Mouse (Mus musculus): ENCODE measurements around the gene Pdlim1. TPM values are rescaled to one million over a fixed set of nuclear protein-coding genes. Genes with fewer than 3 reads are reported as not detected.

Pdlim1 gene
- polyA plus RNA-seq, 1 experiment from 2014 or later, result 80.4 TPM

GRCm38 (mm10) chr19:40183600-40183999 is 88.0 kb downstream of the Pdlim1 start:
- DNase-seq, result no peak
- no peak overlapping the region for H3K4me3 ChIP-seq (ENCODE audit: low read depth, low read length)
- 85% methylated on average over 5 of the region's 5 CpGs for WGBS (ENCODE audit: insufficient replicate concordance)
- no peak for TF ChIP-seq CTCF (IDR thresholded peaks at IDR 0.05; ENCODE audit: low read depth)
- TF ChIP-seq EP300 (IDR thresholded peaks at IDR 0.05; ENCODE audit: low read depth), result no peak
- no peak overlapping the region for H3K9ac ChIP-seq (replicated peaks)
- 0 out of 2 replicates have a peak, but pooled peaks cover 2% of the 10 kb centered on the region for H3K4me1 ChIP-seq (ENCODE audit: insufficient read depth)
- H3K36me3 ChIP-seq (replicated peaks; ENCODE audit: insufficient read depth, low read length), result 0 out of 2 replicates have a peak, but pooled peaks cover 2% of the 10 kb centered on the region
- H3K9me3 ChIP-seq (ENCODE audit: low read length), result no peaks in the 10 kb centered on the region
- ATAC-seq, result no peak
- no peak overlapping the region for H3K27ac ChIP-seq (ENCODE audit: low read depth)
- no peaks in the 10 kb centered on the region for H3K27me3 ChIP-seq (ENCODE audit: insufficient read depth, low read length)
- H3K4me2 ChIP-seq (ENCODE audit: low read depth, low read length), result 0 out of 2 replicates have a peak overlapping the region, but pooled peaks have one; percentile 9

GRCm38 (mm10) chr19:40178311-40178710 is 93.3 kb downstream of the Pdlim1 start:
- ATAC-seq, result no peak
- no peak overlapping the region for H3K9ac ChIP-seq (replicated peaks)
- TF ChIP-seq CTCF (IDR thresholded peaks at IDR 0.05; ENCODE audit: low read depth) (no peak), EP300 (IDR thresholded peaks at IDR 0.05; ENCODE audit: low read depth) (no peak)
- no peak overlapping the region for H3K4me2 ChIP-seq (ENCODE audit: low read depth, low read length)
- WGBS (ENCODE audit: insufficient replicate concordance), result 66% methylated on average over 4 of the region's 4 CpGs
- 0 out of 2 replicates have a peak, but pooled peaks cover 2% of the 10 kb centered on the region for H3K36me3 ChIP-seq (replicated peaks; ENCODE audit: insufficient read depth, low read length)
- H3K27me3 ChIP-seq (ENCODE audit: insufficient read depth, low read length), result no peaks in the 10 kb centered on the region
- H3K27ac ChIP-seq (ENCODE audit: low read depth), result no peak overlapping the region
- no peaks in the 10 kb centered on the region for H3K9me3 ChIP-seq (ENCODE audit: low read length)
- no peaks in the 10 kb centered on the region for H3K4me1 ChIP-seq (ENCODE audit: insufficient read depth)
- H3K4me3 ChIP-seq (ENCODE audit: low read depth, low read length), result no peak overlapping the region
- DNase-seq, result no peak

Other genes with a start within 250 kb of the Pdlim1 start
- gene Cyp2c54, start 198.0 kb downstream of the Pdlim1 start, polyA plus RNA-seq (2015; fragmentation: Nextera tagmentation; extraction: Ambion mirVana), result 6.3 and 6.5 TPM in 2 replicates
- gene Cyp2c50, start 182.2 kb downstream of the Pdlim1 start, polyA plus RNA-seq (2015; fragmentation: Nextera tagmentation; extraction: Ambion mirVana), result 3.9 and 6.2 TPM in 2 replicates
- 49.8 and 59.6 TPM in 2 replicates for gene Cyp2c70, start 84.5 kb downstream of the Pdlim1 start, polyA plus RNA-seq (2015; fragmentation: Nextera tagmentation; extraction: Ambion mirVana)
- 28.2 and 30.4 TPM in 2 replicates for gene Sorbs1, start 241.9 kb upstream of the Pdlim1 start, polyA plus RNA-seq (2015; fragmentation: Nextera tagmentation; extraction: Ambion mirVana)

Measured in liver, postnatal 0 days (tissue).